Mouse (Mus musculus): ENCODE measurements around the gene Abat.

The Abat gene

DNA sequence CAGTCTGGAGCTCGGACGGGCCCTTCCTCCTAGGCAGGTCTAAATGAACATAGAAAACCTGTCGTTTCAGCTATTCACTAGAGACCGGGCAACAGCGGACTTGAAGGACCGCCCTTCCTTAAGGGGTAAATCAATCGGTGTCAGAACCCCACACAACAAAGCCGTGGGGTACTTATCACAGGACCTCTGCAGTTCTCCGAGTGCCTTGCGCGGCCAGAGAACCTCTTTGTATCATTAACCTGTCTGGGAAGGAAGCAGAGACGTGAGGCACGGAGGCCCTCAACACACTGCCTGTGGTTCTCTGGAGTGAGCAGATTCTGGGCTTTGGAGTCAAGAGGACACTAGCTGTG is 123.6 kb downstream of the Abat start:
- DNase-seq (ENCODE audit: low spot score in 2 of 2): peak; percentile 32 to 34

DNA sequence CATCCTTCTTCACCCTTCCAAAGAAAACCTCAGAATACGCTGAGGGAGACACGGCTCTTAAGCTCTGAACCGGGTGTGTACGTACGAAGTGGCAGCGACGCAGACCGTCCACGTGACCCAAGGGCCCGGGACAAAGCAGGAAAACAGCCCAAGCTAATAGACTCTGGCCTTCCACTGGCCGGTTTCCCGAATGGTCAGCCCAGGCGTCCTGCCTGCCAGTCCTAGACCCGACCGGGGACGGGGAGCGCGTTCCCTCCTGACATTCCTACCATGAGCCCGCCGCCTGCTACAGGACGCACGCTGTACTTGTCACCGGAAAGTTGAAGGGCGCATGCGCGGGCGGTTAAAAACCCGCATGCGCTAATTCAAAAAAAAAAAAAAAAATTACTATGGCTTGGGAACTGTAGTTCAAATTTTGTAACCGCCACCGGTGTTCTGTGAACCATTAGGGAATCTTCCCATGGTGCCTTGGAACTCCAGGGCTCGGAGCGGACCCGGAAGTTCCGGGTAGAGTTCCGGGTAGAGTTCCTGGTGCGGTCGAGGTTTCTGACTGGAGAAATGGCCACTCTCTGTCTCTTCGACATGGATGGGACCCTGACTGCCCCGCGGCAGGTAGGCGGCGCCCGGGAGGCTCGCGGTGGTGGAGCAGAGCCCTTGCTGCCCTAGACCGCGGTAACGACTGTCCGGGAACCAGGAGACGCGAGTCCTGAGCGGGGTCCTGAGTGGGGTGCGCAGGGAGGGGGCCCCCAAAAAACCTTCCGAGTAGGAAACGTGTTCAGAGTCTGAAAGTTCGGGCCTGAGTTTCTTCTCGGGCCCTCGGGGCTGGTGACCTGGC is 124.2 kb downstream of the Abat start, which contains the start of the genes Pmm2 and Tmem186:
TSS of gene Pmm2 (plus strand) at position 458 of the 835 bp plus-strand sequence.
TSS of gene Tmem186 (minus strand) at position 496 of the 835 bp plus-strand sequence.
- peak; percentile 93 to 95 for DNase-seq (ENCODE audit: low spot score in 2 of 2)

DNA sequence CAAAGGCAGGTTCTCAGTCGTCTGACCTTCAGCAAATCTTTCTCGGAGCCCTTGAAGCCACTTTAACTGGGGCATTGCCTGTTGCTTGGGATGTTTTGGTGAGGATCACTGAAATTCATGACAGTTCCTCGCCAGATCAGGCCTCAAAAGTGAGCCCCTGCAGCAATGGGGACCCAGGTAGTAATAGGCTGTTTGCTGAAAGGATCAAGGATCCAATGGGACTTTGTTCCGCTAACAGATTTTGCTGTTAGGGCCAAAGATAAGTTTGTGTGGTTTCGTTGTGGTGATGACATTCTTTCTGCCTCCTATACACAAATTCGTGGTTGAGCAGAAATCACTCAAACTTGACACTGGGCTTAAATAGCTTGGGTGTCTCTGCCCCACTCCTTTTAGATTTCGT is 124.9 kb downstream of the Abat start:
- no peak for DNase-seq (ENCODE audit: low spot score in 2 of 2)

DNA sequence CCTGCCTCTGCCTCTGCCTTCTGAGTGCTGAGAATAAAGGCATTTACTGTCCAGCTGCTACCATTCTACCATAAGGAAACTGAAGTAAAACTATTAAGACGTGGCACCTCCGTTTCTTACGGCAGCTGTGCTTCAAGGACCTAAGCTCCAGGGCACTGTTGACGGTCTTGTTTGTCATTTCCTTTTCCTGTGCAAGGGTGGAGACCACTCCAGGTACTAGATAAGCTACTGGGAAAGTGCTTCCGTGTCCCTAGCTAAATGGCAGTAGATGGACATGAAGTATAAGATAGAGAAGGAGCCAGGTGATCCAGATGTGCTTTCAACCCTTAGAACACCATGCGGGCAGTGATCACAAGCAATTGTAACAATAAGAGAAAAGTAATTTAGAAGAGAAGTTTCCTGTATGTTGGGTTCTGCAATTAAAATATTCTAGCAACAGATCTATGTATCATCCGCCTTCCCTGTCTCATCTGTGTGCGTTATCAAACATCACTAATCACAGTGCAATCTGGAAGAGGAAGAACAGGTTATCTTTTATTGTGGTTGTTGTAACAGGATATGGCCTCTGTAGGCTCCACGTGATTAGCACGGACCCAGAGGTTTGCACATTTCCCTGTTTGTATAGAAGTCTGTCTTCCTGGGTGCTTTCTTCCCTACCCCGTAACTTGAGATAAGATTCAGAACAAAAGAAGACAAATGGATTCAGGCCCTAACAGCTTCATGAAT is 126.4 kb downstream of the Abat start:
- no peak for DNase-seq (ENCODE audit: low spot score in 2 of 2)

DNA sequence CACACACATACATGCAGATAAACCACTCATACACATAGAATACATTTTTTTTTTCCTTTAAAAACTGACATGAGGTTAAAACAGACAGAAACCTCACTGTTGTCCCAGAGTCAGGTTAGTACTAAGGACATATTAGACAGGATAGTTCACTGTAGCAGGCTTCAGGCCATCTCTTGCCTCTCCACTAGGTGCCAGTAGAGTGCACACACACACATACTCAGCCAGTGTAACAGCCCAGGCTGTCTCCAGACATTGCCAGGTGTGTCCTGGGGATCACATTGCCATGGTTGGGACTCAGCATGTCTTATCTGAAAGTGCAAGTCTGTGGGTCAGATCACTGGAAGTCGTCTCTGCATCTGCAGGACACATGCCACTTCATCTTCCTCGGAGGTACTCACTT is 130.6 kb downstream of the Abat start:
- DNase-seq (ENCODE audit: low spot score in 2 of 2): peak in 1 of 2 experiments; percentile 57

DNA sequence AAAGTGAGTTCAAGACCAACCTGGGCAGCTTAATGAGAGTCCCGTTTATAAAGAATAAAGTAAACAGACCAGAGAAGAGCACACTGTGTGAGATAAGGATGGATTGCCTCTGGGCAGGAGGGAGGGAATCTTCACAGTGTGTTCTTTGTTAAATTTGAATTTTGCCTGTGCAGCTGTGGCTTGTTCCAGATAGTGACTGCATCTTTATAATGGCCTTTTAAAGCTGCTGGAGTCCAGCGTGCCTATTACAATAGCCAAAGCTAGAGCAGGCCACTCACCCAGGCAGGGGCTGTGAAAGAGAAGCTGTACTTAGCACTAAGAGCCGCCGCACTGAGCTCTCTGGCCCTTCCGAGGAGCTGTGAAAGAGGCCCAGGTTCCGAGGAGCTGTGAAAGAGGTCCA is 132.3 kb downstream of the Abat start:
- no peak for DNase-seq (ENCODE audit: low spot score in 2 of 2)

DNA sequence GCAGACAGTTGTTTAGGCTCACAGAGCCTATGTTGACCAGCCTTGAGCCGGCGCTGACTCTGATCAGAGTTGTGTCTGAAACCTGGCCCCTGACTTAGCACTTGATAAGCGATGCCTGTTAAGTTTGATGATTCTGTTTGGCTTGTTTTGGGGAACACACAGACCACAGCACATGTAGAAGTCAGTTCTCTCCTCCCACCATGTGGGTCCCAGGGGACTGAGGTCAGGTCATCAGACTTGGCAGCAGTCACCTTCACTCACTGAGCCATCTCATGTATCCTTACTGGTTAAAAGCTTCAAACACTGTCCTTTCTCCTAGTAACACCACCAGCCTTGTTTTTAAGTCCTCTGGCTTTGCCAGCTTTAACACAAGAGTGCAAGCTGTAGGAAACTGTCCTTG is 136.8 kb downstream of the Abat start:
- DNase-seq (ENCODE audit: low spot score in 2 of 2): no peak

DNA sequence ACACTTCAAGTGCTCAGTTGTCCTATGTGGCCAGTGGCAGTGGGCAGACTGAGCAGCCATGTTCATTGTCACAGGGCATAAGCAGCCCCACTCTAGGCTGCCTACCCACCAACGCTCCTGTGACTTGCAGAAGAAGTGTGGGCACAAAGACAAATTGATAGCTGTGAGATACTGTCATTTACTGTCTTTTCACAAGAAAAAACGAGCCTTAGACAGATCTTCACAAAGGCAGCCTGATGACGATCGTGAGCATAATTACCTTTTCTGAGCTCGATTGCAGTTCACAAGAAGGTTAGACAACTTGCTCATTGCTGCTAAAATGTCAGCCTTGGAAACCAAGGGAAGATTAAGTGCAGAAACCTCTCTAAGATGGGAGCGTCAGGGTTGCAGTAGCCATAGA is 141.9 kb downstream of the Abat start:
- no peak for DNase-seq (ENCODE audit: low spot score in 2 of 2)

DNA sequence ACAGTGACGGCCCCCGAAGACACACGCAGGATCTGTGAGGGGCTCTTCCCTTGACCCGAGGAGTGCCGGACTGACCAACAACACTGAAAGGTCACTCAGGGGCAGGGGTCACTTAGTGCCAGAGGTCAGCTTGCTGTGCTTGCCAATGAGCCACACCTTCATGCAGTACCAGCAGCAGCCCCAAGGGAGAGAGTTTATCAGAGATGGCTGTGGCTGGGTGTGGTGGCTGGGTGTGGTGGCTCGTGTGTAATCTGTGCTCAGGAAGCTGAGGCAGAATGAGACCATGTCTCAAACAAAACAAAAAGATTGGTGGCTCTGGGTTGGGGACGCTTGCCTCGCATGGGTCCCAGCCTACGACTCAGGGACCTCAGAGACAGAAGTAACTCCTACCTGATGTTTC is 142.4 kb downstream of the Abat start:
- no peak for DNase-seq (ENCODE audit: low spot score in 2 of 2)

DNA sequence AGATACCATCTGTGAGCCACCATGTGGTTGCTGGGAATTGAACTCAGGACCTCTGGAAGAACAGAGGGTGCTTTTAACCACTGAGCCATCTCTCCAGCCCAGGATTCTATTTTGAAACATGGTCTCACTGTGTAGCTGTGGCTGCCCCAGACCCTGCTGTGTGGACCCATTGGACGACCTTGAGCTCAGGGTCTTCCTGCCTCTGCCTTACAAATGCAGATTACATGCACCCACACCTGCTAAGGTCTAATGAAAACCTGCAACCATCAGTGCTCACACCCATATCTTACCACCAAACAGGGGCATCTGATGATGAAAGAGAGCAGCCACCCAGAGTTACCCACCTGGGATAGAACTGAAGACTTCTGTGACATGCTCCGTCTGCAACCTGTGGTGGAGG is 143.0 kb downstream of the Abat start:
- DNase-seq (ENCODE audit: low spot score in 2 of 2): no peak

DNA sequence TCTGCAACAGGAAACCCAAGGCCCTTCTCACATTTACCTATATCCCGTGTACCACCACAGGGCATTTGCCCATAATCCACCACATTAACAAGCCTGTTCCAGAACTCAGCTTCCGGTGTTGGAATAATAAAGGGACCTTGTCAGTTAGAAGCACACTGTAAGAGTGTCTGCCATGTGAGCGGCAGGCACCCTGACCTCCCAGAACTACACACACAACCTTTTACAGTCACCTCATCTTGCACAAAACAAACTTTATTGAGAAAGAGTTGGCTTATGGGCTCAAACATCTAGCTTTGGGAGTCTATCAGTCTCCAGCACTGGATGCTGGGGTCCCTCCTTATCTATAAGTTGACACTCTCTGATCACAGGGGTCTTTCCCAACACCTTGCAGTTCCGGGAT is 145.1 kb downstream of the Abat start:
- DNase-seq (ENCODE audit: low spot score in 2 of 2): no peak

DNA sequence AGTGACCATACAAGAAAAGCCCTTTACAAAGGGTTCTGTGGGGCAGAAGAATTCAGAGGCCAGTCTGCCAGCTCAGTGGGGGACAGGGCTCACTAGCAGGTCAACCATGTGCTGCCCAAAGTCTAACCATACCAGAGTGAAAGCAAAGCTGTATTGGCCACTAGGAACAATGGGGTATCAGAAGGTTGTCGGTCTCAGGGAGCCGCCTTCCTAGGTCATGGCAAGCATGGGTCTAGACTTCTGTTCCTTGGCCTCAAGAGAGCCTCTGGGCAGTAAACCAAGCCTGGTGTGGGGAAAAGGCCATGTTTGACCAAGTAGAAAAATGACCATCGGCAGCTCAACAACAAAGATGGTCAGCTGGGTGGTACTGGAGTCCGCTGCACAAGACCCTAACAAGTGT is 145.5 kb downstream of the Abat start:
- no peak for DNase-seq (ENCODE audit: low spot score in 2 of 2)

DNA sequence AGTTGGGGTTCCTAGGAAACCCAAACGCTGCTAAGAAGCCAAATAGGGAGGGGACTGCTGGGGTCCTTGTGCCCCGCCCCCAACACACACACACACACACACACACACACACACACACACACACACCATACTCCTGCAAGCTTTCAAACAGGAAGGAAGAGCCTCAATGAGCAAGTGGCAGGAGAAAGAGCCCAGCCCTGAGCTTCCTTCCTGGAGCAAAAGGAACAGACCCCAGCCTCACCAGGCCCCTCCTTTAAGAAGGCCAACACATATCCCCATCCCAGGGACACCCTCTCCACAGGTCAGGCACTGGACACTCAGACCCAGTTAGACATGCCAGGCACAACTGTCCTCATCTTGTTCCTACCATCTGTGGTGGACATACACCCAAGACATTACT is 149.8 kb downstream of the Abat start:
- DNase-seq (ENCODE audit: low spot score in 2 of 2): no peak

DNA sequence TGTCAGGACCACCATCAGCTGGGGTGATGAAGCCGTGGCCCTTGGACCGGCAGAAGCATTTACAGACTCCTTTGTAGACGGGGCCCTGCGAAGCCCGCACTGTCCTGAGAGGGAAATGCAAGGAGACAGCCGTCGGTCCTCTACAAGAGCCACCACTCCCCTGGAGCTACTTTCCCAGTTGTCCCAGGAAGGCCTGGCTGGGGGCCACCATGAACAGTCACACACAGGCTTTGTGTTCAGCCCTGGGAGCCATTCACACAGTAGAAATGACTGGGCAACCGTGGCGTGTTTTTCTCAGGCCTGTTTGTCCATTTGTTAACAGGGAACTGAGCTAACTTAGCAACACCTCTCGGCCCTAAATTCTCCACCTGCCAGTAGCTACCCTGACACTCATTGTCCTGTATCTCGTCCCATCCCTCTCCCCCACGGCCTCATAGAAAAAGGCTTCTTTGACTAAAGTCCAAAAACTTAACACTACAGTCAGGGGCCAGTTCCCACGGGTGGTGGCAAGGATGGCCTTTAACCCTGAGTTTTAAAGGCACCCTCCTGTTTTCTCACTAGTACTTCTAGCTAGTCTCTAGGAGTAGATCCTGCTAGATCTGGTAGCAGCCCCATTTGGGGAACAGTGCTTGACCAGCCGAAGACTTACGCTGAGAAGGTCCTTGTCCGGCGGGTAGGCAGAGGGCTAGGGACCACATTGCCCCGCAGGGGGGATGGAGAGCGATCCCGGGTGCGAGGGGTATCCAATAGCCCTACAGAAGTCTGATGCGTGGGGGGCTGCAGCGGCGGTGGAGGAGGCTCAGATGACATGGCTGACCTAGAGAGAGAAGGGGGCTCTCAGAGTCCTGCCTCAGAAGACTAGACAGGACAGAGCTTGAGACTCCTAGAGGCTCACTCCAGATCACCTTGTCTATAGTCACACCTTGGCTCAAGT is 150.6 kb downstream of the Abat start:
- peak in 1 of 2 experiments; percentile 69 for DNase-seq (ENCODE audit: low spot score in 2 of 2)

DNA sequence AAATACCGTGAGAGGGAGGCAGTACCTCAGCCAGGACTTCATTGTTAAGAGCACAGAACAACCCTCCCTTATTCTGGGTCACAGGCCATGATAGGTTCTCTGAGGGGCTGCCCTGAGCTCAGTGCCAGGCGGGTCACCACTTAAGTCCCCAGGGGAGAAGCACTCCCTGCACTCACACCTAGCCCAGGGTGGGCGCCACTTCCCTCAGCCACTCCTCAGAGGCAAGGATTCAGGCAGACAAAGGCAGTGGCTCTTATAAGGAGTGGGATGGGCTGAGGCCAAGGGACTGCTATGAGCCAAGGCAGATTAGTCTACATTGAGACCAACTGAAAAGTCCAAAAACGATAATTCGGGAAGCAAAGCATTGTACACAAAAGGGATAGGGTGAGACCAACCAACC is 152.1 kb downstream of the Abat start:
- no peak for DNase-seq (ENCODE audit: low spot score in 2 of 2)

DNA sequence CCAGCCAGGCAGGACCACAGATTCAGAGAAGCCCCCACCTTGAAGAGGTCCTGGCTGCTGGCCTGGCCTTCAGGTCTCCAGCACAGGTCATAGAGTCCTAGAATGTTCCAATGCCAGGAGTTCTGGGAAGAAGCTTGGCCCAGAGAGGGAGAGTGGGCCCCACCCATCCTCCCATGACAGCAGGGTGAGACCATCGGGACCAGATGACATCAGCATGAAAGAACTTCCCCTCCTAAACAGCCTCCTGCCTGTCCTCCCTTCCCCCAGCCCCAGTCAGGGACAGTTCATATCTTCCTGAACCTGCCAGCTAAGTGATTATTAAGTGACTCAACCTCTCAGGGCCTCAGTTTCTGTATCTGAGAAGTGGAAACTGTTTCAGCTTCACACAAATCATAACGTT is 153.2 kb downstream of the Abat start:
- DNase-seq (ENCODE audit: low spot score in 2 of 2): no peak

DNA sequence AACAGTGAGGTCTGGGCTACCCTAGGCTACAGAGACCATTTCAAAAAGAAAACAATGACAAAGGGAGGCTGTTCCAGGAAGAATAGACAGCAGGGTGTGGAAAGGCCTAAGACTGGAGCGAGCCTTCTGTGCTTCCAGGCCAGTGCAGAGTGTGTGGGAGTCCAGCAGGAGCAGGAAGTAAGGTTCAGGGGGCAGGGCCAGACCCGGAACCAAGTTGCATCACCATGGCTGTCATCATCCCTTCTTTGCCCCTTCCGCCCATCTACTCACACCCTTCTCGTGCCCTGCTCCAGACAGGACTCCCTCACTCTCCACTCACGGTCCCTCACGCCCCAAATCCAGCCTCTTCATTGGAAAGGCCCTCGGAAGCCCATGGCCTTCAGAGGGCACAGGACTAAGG is 154.0 kb downstream of the Abat start:
- no peak for DNase-seq (ENCODE audit: low spot score in 2 of 2)

DNA sequence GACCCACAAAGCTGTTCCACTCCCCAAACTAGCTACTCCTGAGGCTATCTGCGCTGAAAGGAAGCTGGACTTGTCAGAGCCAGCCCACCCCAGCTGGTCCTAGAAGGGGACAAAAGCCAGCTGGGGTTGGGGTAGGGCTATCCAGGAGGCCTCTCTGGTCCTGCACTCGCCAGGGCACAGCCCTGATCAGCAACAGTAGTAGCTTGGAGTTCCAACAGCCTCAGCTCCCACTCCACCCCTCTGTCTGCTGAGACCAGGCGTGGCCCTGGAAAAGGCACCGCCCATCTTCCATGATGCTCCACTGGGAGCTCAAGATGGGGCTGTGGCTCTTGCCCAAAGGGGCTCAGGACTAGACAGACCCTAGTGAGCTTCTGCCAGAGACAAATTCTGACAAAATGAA is 154.6 kb downstream of the Abat start:
- no peak for DNase-seq (ENCODE audit: low spot score in 2 of 2)

DNA sequence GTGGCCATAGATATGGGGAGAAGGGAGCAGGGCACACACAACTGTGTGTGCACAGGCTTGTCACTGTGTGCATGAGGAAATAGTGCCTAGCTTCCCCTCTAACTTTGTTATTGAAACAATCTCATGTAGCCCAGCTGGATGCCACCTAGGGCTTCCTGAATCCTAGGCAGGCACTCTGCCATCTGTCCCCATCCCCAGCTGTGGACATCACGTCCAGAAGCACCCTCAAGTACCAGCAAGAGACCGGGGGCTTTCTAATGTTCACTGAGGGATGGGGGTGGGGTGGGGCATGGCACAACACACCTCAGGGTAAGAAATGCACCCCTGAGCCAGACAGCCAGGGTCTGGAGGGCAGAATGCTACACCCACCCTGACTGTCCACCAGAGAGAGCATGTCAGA is 155.2 kb downstream of the Abat start:
- no peak for DNase-seq (ENCODE audit: low spot score in 2 of 2)

DNA sequence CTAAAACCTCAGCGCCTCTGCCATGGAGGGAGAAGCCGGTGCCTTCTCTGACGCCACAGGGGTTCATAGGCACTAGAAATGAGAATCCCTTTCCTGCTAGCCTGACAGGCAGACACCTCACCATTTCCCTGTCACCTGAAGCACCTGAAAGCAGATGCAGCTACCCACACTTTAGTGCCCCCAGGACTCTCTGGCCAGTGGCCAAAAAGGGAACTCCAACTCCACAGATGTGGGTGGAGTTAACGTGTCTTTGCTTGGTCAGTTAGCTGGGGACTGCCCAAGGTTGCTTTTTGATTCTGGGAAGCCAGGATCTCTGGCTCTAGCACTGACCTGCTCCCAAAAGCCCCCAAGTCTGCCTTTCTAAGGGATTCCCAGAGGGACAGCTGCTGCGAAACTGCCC is 156.2 kb downstream of the Abat start:
- no peak for DNase-seq (ENCODE audit: low spot score in 2 of 2)

DNA sequence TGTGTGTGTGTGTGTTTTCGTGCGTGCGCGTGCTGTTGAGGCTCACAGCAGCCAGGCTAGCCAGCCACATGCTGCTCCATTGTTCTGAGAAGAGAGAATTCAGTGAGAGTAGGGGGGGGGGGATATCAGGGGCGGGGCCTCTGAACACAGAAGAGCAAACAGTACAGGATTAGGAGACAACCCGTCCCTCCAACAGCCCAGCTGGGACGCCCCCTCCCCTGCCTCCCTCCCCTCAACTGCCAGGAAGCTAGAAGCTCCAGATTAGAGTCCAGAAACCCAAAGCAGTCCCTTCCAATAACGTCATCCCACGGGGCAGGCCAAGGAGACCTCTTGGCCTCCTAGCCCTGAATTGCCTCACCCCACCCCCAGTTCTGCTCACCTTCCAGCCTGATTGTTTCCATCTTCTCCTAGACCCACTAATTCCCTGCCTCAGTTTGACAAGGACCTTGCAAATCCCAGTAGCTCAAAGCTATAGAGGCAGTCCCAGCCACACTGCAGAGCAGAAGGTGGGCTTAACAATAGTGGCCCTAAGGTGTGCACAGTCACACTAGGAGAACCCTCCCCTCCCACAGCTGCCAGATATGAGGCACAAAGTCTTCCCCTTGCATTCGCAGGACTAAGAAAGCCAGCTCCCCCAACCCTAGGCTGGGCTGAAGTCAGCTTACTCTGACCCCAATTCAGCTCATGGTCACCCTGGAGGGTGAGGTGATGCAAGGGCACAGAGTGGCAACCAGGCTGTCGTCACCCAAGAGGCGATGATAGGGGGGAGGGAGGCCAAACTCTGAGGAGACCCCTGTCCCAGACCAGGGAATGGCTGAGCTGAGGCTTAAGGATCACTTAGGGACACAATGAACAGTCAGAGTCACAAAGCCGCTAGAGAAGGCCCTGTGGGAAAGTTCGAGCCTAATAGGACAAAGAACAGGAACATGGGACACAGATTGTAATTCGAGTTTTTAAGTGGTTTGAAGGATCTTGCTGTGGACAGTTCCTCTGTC is 157.1 kb downstream of the Abat start:
- DNase-seq (ENCODE audit: low spot score in 2 of 2): no peak

All from right cerebral cortex, postnatal 10 days (tissue).